Mouse (Mus musculus) neural tube, embryonic 14.5 days (tissue): Measurements from ENCODE around the gene Tenm3. TPM values are rescaled to one million over a fixed set of nuclear protein-coding genes. Genes with fewer than 3 reads are reported as not detected.

Experiments
- ATAC-seq: fragments of 200-750 bp; cut with Nextera tagmentation; 2 replicates; pipeline ENCODE4 v1.8.0; 2017; ENCODE audit warnings: low read depth, mild to moderate bottlenecking, moderate TSS enrichment, moderate library complexity
- H3K27ac ChIP-seq: fragments of 300-500 bp; sonication (generic); 2 replicates; pipeline ENCODE4 v1.5.1; 2014; ENCODE audit warnings: low read depth, mild to moderate bottlenecking, control low read depth, low read length, moderate library complexity, mixed read lengths
- H3K27me3 ChIP-seq: fragments of 300-500 bp; sonication (generic); 2 replicates; pipeline ENCODE4 v1.6.1; 2014; ENCODE audit warnings: low read length; ENCODE audit not compliant: control insufficient read depth, insufficient read depth
- H3K36me3 ChIP-seq: fragments of 300-500 bp; sonication (generic); 2 replicates; pipeline ENCODE4 v1.6.1; 2014; ENCODE audit warnings: low read length, mixed read lengths; ENCODE audit not compliant: control insufficient read depth, insufficient read depth
- H3K4me1 ChIP-seq: fragments of 300-500 bp; sonication (generic); 2 replicates; pipeline ENCODE4 v1.6.1; 2014; ENCODE audit warnings: low read length; ENCODE audit not compliant: control insufficient read depth, insufficient read depth
- H3K4me2 ChIP-seq: fragments of 300-500 bp; sonication (generic); 2 replicates; pipeline ENCODE4 v1.6.1; 2014; ENCODE audit warnings: mild to moderate bottlenecking, low read depth, low read length, control low read depth
- H3K4me3 ChIP-seq: fragments of 300-500 bp; sonication (generic); 2 replicates; pipeline ENCODE4 v1.5.1; 2014; ENCODE audit warnings: low read depth, low read length, control low read depth, mixed read lengths
- H3K9ac ChIP-seq: fragments of 300-500 bp; sonication (generic); replicated peaks from 2 replicates; pipeline ENCODE4 v1.6.1; 2014; ENCODE audit warnings: low read depth, mild to moderate bottlenecking, control low read depth, low read length, mixed read lengths
- H3K9me3 ChIP-seq: fragments of 300-500 bp; sonication (generic); 2 replicates; pipeline ENCODE4 v1.6.1; 2016; ENCODE audit warnings: low read length; ENCODE audit not compliant: control insufficient read depth
- WGBS: fragments of 180-500 bp; shearing (Covaris S2); extraction: QIAGEN DNeasy Blood & Tissue Kit; methylation state at CpG from one replicate; pipeline ENCODE4 v1.1.7; 2014; 5-methylcytosine and 5-hydroxymethylcytosine counted together
- polyA plus RNA-seq: library from polyadenylated mRNA; unstranded; fragments of >200 nt; fragmentation: Nextera tagmentation; extraction: Ambion mirVana; gene quantifications from 2 replicates; pipeline ENCODE4 v1.2.1, GENCODE M21; 2014

Tenm3 gene
- polyA plus RNA-seq, 1 experiment from 2014 or later = 68.9 TPM

- WGBS = 68% methylated on average over 23 of the region's 23 CpGs
- Histone ChIP-seq H3K36me3 (no peaks in the 10 kb centered on the region), H3K9ac (no peak overlapping the region), H3K27ac (no peak overlapping the region), H3K9me3 (no peaks in the 10 kb centered on the region), H3K4me3 (no peak overlapping the region), H3K27me3 (no peaks in the 10 kb centered on the region), H3K4me2 (no peak overlapping the region), H3K4me1 (peaks cover 17% of the 10 kb centered on the region)
- peak; percentile 21; the same call in 1 of the 2 replicates for ATAC-seq
Measured at GRCm38 (mm10) chr8:48450397-48451246, 393.1 kb downstream of the Tenm3 start.

- H3K27ac ChIP-seq = no peak overlapping the region
- no peak overlapping the region for H3K4me3 ChIP-seq
- H3K27me3 ChIP-seq = no peaks in the 10 kb centered on the region
- no peak for ATAC-seq
- no peak overlapping the region for H3K9ac ChIP-seq
- H3K36me3 ChIP-seq = no peaks in the 10 kb centered on the region
- WGBS = 11% methylated on average over 3 of the region's 3 CpGs
- H3K4me2 ChIP-seq = no peak overlapping the region
- no peaks in the 10 kb centered on the region for H3K9me3 ChIP-seq
- H3K4me1 ChIP-seq = peaks cover 12% of the 10 kb centered on the region
Measured at GRCm38 (mm10) chr8:48449625-48450024, 394.1 kb downstream of the Tenm3 start.

GRCm38 (mm10) chr8:48445690-48446089 is 398.1 kb downstream of the Tenm3 start:
- no peak overlapping the region for H3K9ac ChIP-seq
- ATAC-seq = no peak
- WGBS = 82% methylated on average over 4 of the region's 4 CpGs

GRCm38 (mm10) chr8:48439491-48439890 is 404.3 kb downstream of the Tenm3 start:
- ATAC-seq = no peak
- no peak overlapping the region for H3K4me2 ChIP-seq
- H3K36me3 ChIP-seq = no peaks in the 10 kb centered on the region
- H3K27ac ChIP-seq = no peak overlapping the region
- H3K27me3 ChIP-seq = no peaks in the 10 kb centered on the region
- H3K9me3 ChIP-seq = no peaks in the 10 kb centered on the region
- H3K4me3 ChIP-seq = no peak overlapping the region
- peaks cover 7% of the 10 kb centered on the region; the same call in 1 of the 2 replicates for H3K4me1 ChIP-seq
- 60% methylated on average over 12 of the region's 12 CpGs for WGBS
- H3K9ac ChIP-seq = no peak overlapping the region

More at GRCm38 (mm10) chr8:48445690-48446089, 398.1 kb downstream of the Tenm3 start:
- H3K9me3 ChIP-seq = no peaks in the 10 kb centered on the region
- peaks cover 10% of the 10 kb centered on the region for H3K4me1 ChIP-seq
- no peak overlapping the region for H3K4me3 ChIP-seq
- H3K27ac ChIP-seq = no peak overlapping the region
- no peaks in the 10 kb centered on the region for H3K27me3 ChIP-seq
- H3K36me3 ChIP-seq = no peaks in the 10 kb centered on the region
- no peak overlapping the region for H3K4me2 ChIP-seq

- Histone ChIP-seq H3K4me1 (peaks cover 7% of the 10 kb centered on the region; the same call in 1 of the 2 replicates), H3K27ac (no peak overlapping the region), H3K4me3 (no peak overlapping the region), H3K9me3 (no peaks in the 10 kb centered on the region), H3K9ac (no peak overlapping the region), H3K4me2 (no peak overlapping the region), H3K36me3 (no peaks in the 10 kb centered on the region), H3K27me3 (no peaks in the 10 kb centered on the region)
- WGBS = 18% methylated on average over 16 of the region's 16 CpGs
- ATAC-seq = no peak
Measured at GRCm38 (mm10) chr8:48437523-48438207, 406.1 kb downstream of the Tenm3 start.

GRCm38 (mm10) chr8:48425101-48425500 is 418.6 kb downstream of the Tenm3 start:
- H3K9ac ChIP-seq = no peak overlapping the region
- no peaks in the 10 kb centered on the region for H3K27me3 ChIP-seq
- no peaks in the 10 kb centered on the region for H3K9me3 ChIP-seq
- no peaks in the 10 kb centered on the region for H3K36me3 ChIP-seq
- no peak overlapping the region for H3K4me3 ChIP-seq
- no peak overlapping the region for H3K27ac ChIP-seq
- WGBS = 82% methylated on average over 11 of the region's 11 CpGs
- no peak for ATAC-seq
- no peak overlapping the region for H3K4me2 ChIP-seq
- no peaks in the 10 kb centered on the region for H3K4me1 ChIP-seq

- H3K27ac ChIP-seq = no peak overlapping the region
- H3K9me3 ChIP-seq = no peaks in the 10 kb centered on the region
- H3K4me1 ChIP-seq = peaks cover 6% of the 10 kb centered on the region; the same call in 1 of the 2 replicates
- no peak overlapping the region for H3K4me3 ChIP-seq
- ATAC-seq = peak; percentile 65; the same call in 1 of the 2 replicates
- 28% methylated on average over 11 of the region's 11 CpGs for WGBS
- H3K4me2 ChIP-seq = no peak overlapping the region
- no peak overlapping the region for H3K9ac ChIP-seq
- no peaks in the 10 kb centered on the region for H3K36me3 ChIP-seq
- H3K27me3 ChIP-seq = no peaks in the 10 kb centered on the region
Measured at GRCm38 (mm10) chr8:48417714-48418113, 426.0 kb downstream of the Tenm3 start.

GRCm38 (mm10) chr8:48410916-48411315 is 432.8 kb downstream of the Tenm3 start:
- 96% methylated on average over 8 of the region's 8 CpGs for WGBS
- ATAC-seq = no peak

GRCm38 (mm10) chr8:48400572-48400972 is 443.2 kb downstream of the Tenm3 start:
- Histone ChIP-seq H3K27ac (peak overlapping the region; percentile 23; the same call in 1 of the 2 replicates), H3K9ac (no peak overlapping the region), H3K4me3 (no peak overlapping the region; the same call in 1 of the 2 replicates), H3K9me3 (no peaks in the 10 kb centered on the region), H3K4me2 (peak overlapping the region; percentile 39), H3K36me3 (no peaks in the 10 kb centered on the region), H3K4me1 (peaks cover 11% of the 10 kb centered on the region; the same call in 1 of the 2 replicates), H3K27me3 (no peaks in the 10 kb centered on the region)
- ATAC-seq = peak; percentile 69
- 14% methylated on average over 12 of the region's 12 CpGs for WGBS

More at GRCm38 (mm10) chr8:48410916-48411315, 432.8 kb downstream of the Tenm3 start:
- Histone ChIP-seq H3K4me1 (no peaks in the 10 kb centered on the region), H3K36me3 (no peaks in the 10 kb centered on the region), H3K27me3 (no peaks in the 10 kb centered on the region), H3K4me2 (no peak overlapping the region), H3K9me3 (no peaks in the 10 kb centered on the region), H3K4me3 (no peak overlapping the region), H3K27ac (no peak overlapping the region), H3K9ac (no peak overlapping the region)
